In genomic region chr17:88755776-88756175, GRCm38 (mm10) we compare ENCODE assay signal across 16 mouse cellular contexts. TPM values are rescaled to one million over a fixed set of nuclear protein-coding genes. Genes with fewer than 3 reads are reported as not detected.
"Had no signal": no experiment of that assay in that cellular context is flagged by ENCODE, and none has a peak within 500 bp of the region (broad histone marks: within the 10 kb centered on the region; RNA-seq: fewer than 3 reads in every experiment).

No protein-coding gene starts in this region.

- H3K36me3 ChIP-seq: limb, embryonic 13.5 days had no signal

- H3K4me2 ChIP-seq: limb, embryonic 13.5 days had no signal

- H3K27me3 ChIP-seq: limb, embryonic 13.5 days had no signal

- ATAC-seq: inflammation-experienced regulatory T-cells, adult 6 months had no signal

- H3K4me3 ChIP-seq: limb, embryonic 13.5 days; myocyte had no signal

- H3K27ac ChIP-seq: kidney, postnatal 0 days; limb, embryonic 13.5 days; liver, embryonic 14.5 days; stomach, postnatal 0 days had no signal

- H3K9me3 ChIP-seq: limb, embryonic 13.5 days had no signal

- DNase-seq: kidney, adult 11 months; kidney, adult 9 months; kidney, postnatal 4 days; left cerebral cortex, postnatal 4 days; lung, adult 18-20 months; right cerebral cortex, adult 18-20 months; right cerebral cortex, postnatal 25 days; thymus, postnatal 14 days had no signal

- H3K9ac ChIP-seq: limb, embryonic 13.5 days; liver, embryonic 14.5 days had no signal

RNA-seq across cellular contexts. Expression of gene Lhcgr, which starts 36.0 kb away (rescaled TPM):
- polyA plus RNA-seq: inflammation-experienced regulatory T-cells, adult 6 months; liver, adult 2 months; liver, embryonic 14.5 days; myocyte; small intestine, adult 2 months; stomach, postnatal 0 days had no signal
